Mouse (Mus musculus) midbrain, embryonic 16.5 days (tissue): Measurements from ENCODE around the gene Ccnf. TPM values are rescaled to one million over a fixed set of nuclear protein-coding genes. Genes with fewer than 3 reads are reported as not detected.
A peak's percentile ranks its signal among the peaks of the same experiment; 100 is the strongest.

ENCODE experiments used
- ATAC-seq: fragments of 200-750 bp; cut with Nextera tagmentation; 2 replicates; pipeline ENCODE4 v1.8.0; 2017; ENCODE audit warnings: moderate TSS enrichment
- H3K27ac ChIP-seq: fragments of 300-500 bp; sonication (generic); 2 replicates; pipeline ENCODE4 v1.5.1; 2014; ENCODE audit warnings: mild to moderate bottlenecking, low read length, mixed read lengths
- H3K27me3 ChIP-seq: fragments of 300-500 bp; sonication (generic); 2 replicates; pipeline ENCODE4 v1.6.1; 2014; ENCODE audit warnings: low read depth, low read length, mixed read lengths; ENCODE audit not compliant: control insufficient read depth, insufficient read depth
- H3K36me3 ChIP-seq: fragments of 300-500 bp; sonication (generic); 2 replicates; pipeline ENCODE4 v1.6.1; 2014; ENCODE audit warnings: mild to moderate bottlenecking, low read length, moderate library complexity, mixed read lengths; ENCODE audit not compliant: control insufficient read depth, insufficient read depth
- H3K4me1 ChIP-seq: fragments of 300-500 bp; sonication (generic); 2 replicates; pipeline ENCODE4 v1.6.1; 2014; ENCODE audit warnings: mild to moderate bottlenecking, low read length, mixed read lengths; ENCODE audit not compliant: control insufficient read depth, insufficient read depth
- H3K4me2 ChIP-seq: fragments of 300-500 bp; sonication (generic); 2 replicates; pipeline ENCODE4 v1.6.1; 2014; ENCODE audit warnings: mild to moderate bottlenecking, low read length, mixed read lengths
- H3K4me3 ChIP-seq: fragments of 300-500 bp; sonication (generic); 2 replicates; pipeline ENCODE4 v1.5.1; 2014; ENCODE audit warnings: low read depth, mild to moderate bottlenecking, low read length, moderate library complexity, mixed read lengths
- H3K9ac ChIP-seq: fragments of 300-500 bp; sonication (generic); 2 replicates; pipeline ENCODE4 v1.6.1; 2014; ENCODE audit warnings: low read depth, low read length, mixed read lengths
- H3K9me3 ChIP-seq: fragments of 300-500 bp; sonication (generic); replicated peaks from 2 replicates; pipeline ENCODE4 v1.6.1; 2014; ENCODE audit warnings: mild to moderate bottlenecking, low read length, mixed read lengths; ENCODE audit not compliant: control insufficient read depth, poor library complexity, severe bottlenecking
- WGBS: fragments of 180-500 bp; shearing (Covaris S2); extraction: QIAGEN DNeasy Blood & Tissue Kit; methylation state at CpG from one replicate; pipeline ENCODE4 v1.1.7; 2014; 5-methylcytosine and 5-hydroxymethylcytosine counted together
- polyA plus RNA-seq: library from polyadenylated mRNA; unstranded; fragments of >200 nt; fragmentation: Nextera tagmentation; extraction: Ambion mirVana; gene quantifications from 2 replicates; pipeline ENCODE4 v1.2.1, GENCODE M21; 2015

The Ccnf gene
- 12.7 and 12.9 TPM in 2 replicates for polyA plus RNA-seq

GRCm38 (mm10) chr17:24251320-24252069 is at the start of gene Ccnf:
Gene Ccnf, minus strand, starts transcription at chr17:24251484.
- peak; percentile 100 for ATAC-seq
- H3K27me3 ChIP-seq: no peaks in the 10 kb centered on the region
- peak within 1 kb of the TSS; percentile 73 for H3K4me3 ChIP-seq
- H3K4me2 ChIP-seq: peak within 1 kb of the TSS; percentile 92
- no peaks in the 10 kb centered on the region; the same call in 1 of the 2 replicates for H3K36me3 ChIP-seq
- H3K9ac ChIP-seq: peak within 1 kb of the TSS; percentile 79
- H3K4me1 ChIP-seq: peaks cover 7% of the 10 kb centered on the region
- peak within 1 kb of the TSS; percentile 67 for H3K27ac ChIP-seq
- WGBS: under 1% methylated on average over 48 of the region's 48 CpGs
- H3K9me3 ChIP-seq: no peaks in the 10 kb centered on the region

- no peak overlapping the region for H3K27ac ChIP-seq
- H3K36me3 ChIP-seq: no peaks in the 10 kb centered on the region
- H3K4me1 ChIP-seq: no peaks in the 10 kb centered on the region
- H3K4me3 ChIP-seq: no peak overlapping the region
- no peaks in the 10 kb centered on the region; the same call in 1 of the 2 replicates for H3K9me3 ChIP-seq
- H3K27me3 ChIP-seq: no peaks in the 10 kb centered on the region
- no peak overlapping the region for H3K9ac ChIP-seq
- 84% methylated on average over 4 of the region's 4 CpGs for WGBS
- no peak overlapping the region for H3K4me2 ChIP-seq
- ATAC-seq: no peak
Measured at GRCm38 (mm10) chr17:24300651-24301050, 49.4 kb upstream of the Ccnf start.

GRCm38 (mm10) chr17:24289338-24289737 is 38.1 kb upstream of the Ccnf start:
- no peak overlapping the region for H3K27ac ChIP-seq
- no peak for ATAC-seq
- no peak overlapping the region for H3K9ac ChIP-seq
- H3K4me1 ChIP-seq: no peaks in the 10 kb centered on the region
- no peak overlapping the region for H3K4me3 ChIP-seq
- H3K36me3 ChIP-seq: no peaks in the 10 kb centered on the region
- H3K9me3 ChIP-seq: no peaks in the 10 kb centered on the region
- WGBS: 84% methylated on average over 5 of the region's 5 CpGs
- H3K27me3 ChIP-seq: no peaks in the 10 kb centered on the region
- no peak overlapping the region for H3K4me2 ChIP-seq

- Histone ChIP-seq H3K9me3 (no peaks in the 10 kb centered on the region), H3K27ac (no peak overlapping the region), H3K4me1 (no peaks in the 10 kb centered on the region), H3K4me3 (no peak overlapping the region), H3K36me3 (no peaks in the 10 kb centered on the region), H3K27me3 (no peaks in the 10 kb centered on the region), H3K9ac (no peak overlapping the region), H3K4me2 (no peak overlapping the region)
- WGBS: 85% methylated on average over 9 of the region's 9 CpGs
- ATAC-seq: no peak
Measured at GRCm38 (mm10) chr17:24288477-24288876, 37.2 kb upstream of the Ccnf start.

- Histone ChIP-seq H3K36me3 (no peaks in the 10 kb centered on the region), H3K27ac (no peak overlapping the region), H3K27me3 (no peaks in the 10 kb centered on the region), H3K9ac (no peak overlapping the region), H3K4me1 (no peaks in the 10 kb centered on the region), H3K9me3 (no peaks in the 10 kb centered on the region), H3K4me3 (no peak overlapping the region), H3K4me2 (no peak overlapping the region)
- no peak for ATAC-seq
- WGBS: 71% methylated on average over 3 of the region's 3 CpGs
Measured at GRCm38 (mm10) chr17:24285680-24286079, 34.4 kb upstream of the Ccnf start.

GRCm38 (mm10) chr17:24283266-24283818 is 32.1 kb upstream of the Ccnf start:
- Histone ChIP-seq H3K27ac (no peak overlapping the region), H3K27me3 (no peaks in the 10 kb centered on the region), H3K9ac (no peak overlapping the region), H3K4me2 (no peak overlapping the region), H3K4me1 (no peaks in the 10 kb centered on the region), H3K9me3 (no peaks in the 10 kb centered on the region), H3K36me3 (no peaks in the 10 kb centered on the region), H3K4me3 (no peak overlapping the region)
- 74% methylated on average over 9 of the region's 9 CpGs for WGBS
- ATAC-seq: no peak

- 69% methylated on average over 4 of the region's 4 CpGs for WGBS
- no peaks in the 10 kb centered on the region for H3K36me3 ChIP-seq
- H3K9me3 ChIP-seq: no peaks in the 10 kb centered on the region
- H3K4me2 ChIP-seq: no peak overlapping the region
- ATAC-seq: no peak
- no peaks in the 10 kb centered on the region for H3K27me3 ChIP-seq
- H3K27ac ChIP-seq: no peak overlapping the region
- no peak overlapping the region for H3K9ac ChIP-seq
- no peak overlapping the region for H3K4me3 ChIP-seq
- H3K4me1 ChIP-seq: no peaks in the 10 kb centered on the region
Measured at GRCm38 (mm10) chr17:24282637-24283036, 31.4 kb upstream of the Ccnf start.

GRCm38 (mm10) chr17:24279907-24280306 is 28.6 kb upstream of the Ccnf start:
- Histone ChIP-seq H3K27me3 (no peaks in the 10 kb centered on the region), H3K36me3 (no peaks in the 10 kb centered on the region), H3K4me2 (no peak overlapping the region), H3K9ac (no peak overlapping the region), H3K9me3 (no peaks in the 10 kb centered on the region), H3K4me3 (no peak overlapping the region), H3K4me1 (no peaks in the 10 kb centered on the region), H3K27ac (no peak overlapping the region)
- 85% methylated on average over 4 of the region's 4 CpGs for WGBS
- ATAC-seq: no peak

GRCm38 (mm10) chr17:24267133-24267532 is 15.8 kb upstream of the Ccnf start:
- H3K4me1 ChIP-seq: no peaks in the 10 kb centered on the region
- ATAC-seq: no peak
- H3K4me3 ChIP-seq: no peak overlapping the region
- no peak overlapping the region for H3K9ac ChIP-seq
- no peak overlapping the region for H3K4me2 ChIP-seq
- no peak overlapping the region for H3K27ac ChIP-seq
- H3K9me3 ChIP-seq: 0 out of 2 replicates have a peak, but pooled peaks cover 2% of the 10 kb centered on the region
- H3K36me3 ChIP-seq: no peaks in the 10 kb centered on the region
- WGBS: 100% methylated on average over 1 of the region's 1 CpGs
- no peaks in the 10 kb centered on the region for H3K27me3 ChIP-seq
